Mouse (Mus musculus): ENCODE data around the gene Apopt1.

Gene Apopt1

DNA sequence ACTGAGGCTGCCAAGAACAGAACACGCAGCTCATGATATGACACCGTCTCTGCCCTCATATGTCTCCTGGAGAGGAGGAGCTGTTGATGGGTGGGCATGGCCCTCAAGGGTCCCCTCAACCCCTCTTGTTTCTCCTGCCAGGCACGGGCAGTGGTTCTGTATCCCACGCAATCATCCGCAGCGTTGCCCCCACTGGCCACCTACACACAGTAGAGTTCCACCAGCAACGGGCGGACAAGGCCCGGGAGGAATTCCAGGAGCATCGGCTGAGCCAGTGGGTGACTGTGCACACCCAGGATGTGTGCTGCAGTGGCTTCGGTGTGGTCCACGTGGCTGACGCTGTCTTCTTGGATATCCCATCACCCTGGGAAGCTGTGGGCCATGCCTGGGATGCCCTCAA, 32.4 kb upstream of the Apopt1 start:
- no peak for DNase-seq (ENCODE audit: low spot score in 2 of 2)

- no peak for DNase-seq (ENCODE audit: low spot score in 2 of 2)
Measured at GRCm38 (mm10) chr12:111681305-111681704, 31.8 kb upstream of the Apopt1 start.

DNA sequence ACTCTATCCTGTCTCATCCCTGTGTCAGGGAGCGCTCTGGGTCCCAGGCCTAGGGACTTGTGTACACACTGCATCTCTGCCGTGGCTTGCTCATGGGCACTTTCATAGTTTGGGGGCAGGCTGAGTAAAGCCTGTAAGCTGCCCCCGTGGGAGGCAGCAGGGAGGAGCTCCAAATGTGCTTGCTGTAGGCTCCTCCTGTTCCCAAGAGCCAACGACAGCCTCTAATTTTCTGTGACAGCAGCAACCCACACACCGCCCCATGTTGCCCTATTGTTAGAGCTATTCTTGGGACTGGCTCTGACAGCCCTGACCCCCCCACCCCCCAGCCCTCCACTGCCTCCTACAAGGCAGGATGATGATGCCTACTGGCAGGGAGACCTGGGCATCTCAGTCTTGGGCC, 31.1 kb upstream of the Apopt1 start:
- DNase-seq (ENCODE audit: low spot score in 2 of 2), result no peak

GRCm38 (mm10) chr12:111682806-111683205, 30.3 kb upstream of the Apopt1 start:
- no peak for DNase-seq (ENCODE audit: low spot score in 2 of 2)

- no peak for DNase-seq (ENCODE audit: low spot score in 2 of 2)
Measured at GRCm38 (mm10) chr12:111686390-111686789, 26.7 kb upstream of the Apopt1 start.

- DNase-seq (ENCODE audit: low spot score in 2 of 2), result peak in 1 of 2 experiments; percentile 64
Measured at GRCm38 (mm10) chr12:111687350-111688068, 25.6 kb upstream of the Apopt1 start.

DNA sequence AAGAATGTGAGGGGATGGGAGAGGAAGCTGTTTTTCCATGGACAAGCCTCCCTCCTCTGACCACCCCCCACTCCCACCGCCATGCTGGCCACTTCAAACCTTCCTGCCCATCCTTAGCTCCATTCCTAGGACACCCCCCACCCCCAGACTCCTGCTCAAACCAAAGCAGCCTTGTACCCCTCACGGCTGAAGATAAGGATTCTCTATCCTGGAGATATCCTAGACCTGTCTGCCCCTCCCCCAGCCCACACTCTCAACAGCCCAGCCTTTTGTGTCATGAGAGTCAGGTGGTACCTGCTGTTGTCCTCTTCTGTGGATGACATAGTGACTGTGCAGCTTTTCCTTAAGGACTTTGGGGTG, 25.0 kb upstream of the Apopt1 start:
- DNase-seq (ENCODE audit: low spot score in 2 of 2), result no peak

DNA sequence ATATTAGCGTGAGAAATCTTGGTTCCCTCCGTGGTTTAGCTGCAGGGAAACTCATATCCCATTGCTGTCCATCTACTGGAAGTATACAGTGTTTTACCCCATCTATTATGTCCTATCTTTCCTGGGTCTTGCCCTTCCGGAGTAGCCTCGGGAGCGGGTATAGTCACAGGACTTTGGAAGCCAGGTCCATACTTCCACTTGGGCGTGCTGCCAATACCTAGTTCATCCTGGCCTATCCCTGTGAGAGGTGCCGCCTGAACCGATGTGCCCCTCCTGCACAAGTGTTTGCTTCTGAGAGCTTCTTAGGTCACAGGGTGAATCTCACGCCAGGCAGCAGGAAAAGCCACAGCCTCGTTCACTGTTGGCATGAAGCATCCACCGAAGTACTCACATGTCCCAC, 23.6 kb upstream of the Apopt1 start:
- no peak for DNase-seq (ENCODE audit: low spot score in 2 of 2)

DNA sequence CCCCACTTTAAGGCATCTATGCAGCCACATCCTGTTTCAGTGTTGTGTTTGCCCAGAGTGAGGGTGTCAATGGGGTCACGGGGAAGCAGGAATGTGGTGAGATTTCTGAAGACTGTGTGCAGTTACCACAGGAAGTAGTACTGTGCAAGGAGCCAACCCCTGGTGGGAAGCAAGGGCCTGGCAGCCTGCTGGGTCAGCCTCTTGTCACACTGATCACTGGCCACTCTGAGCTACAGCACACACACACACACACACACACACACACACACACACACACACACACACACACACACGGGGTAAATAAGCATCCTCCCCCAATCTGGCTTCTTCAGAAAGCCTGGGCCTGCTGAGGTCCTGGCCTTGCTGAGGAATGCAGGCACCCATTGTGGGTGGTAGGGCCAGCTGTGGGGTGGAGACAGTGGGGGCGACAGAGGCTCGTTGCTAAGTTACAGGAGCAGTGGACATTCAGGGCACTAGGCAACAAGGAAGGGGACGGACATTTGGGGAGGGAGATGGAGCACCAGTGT, 21.7 kb upstream of the Apopt1 start:
- no peak for DNase-seq (ENCODE audit: low spot score in 2 of 2)

DNA sequence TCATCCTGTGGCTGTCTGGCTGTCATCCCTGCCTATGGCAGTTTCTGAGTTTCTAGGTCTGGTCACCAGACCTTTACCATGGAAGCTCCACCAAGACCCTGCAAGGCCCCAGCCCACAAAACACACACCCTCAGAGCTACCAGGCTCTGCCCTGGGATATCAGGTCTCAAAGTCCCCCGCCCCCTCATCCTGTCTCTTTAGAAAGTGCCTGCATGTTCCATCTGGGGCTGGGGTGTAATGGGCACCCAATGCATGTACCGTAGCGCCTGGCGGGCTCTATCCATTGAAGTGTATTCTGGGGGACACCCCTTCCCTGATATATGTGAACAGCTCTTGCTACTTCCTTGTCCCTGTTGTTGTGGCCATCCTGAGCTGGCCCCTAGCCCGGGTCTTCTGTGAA, 20.2 kb upstream of the Apopt1 start:
- DNase-seq (ENCODE audit: low spot score in 2 of 2), result no peak

- DNase-seq (ENCODE audit: low spot score in 2 of 2), result no peak
Measured at GRCm38 (mm10) chr12:111693341-111694270, 19.5 kb upstream of the Apopt1 start.

DNA sequence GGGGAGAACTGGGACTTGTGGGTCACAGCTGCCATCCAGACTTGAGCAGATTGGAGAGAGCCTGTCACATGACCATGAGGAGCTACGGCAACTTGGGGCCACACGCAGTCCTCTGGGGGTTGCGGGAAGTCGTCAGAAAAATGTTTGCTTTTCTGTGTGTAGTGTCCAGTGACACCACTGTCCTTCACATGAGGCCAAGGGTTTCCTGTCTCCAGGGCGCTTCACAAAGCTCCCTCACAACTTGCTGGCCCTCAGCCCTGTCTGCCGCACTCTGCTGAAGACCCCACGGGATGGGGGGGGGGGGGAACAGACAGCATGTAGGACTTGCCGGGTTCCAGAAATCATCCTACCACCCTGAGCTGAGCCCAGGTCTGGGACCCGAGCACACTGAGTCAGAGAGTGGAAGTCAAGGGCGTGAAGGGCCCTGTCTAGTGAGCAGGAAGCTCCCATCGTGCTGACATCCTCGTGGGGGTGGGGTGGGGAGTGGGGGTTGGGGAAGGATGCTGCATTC, 18.7 kb upstream of the Apopt1 start:
- no peak for DNase-seq (ENCODE audit: low spot score in 2 of 2)

- DNase-seq (ENCODE audit: low spot score in 2 of 2), result no peak
Measured at GRCm38 (mm10) chr12:111694880-111695804, 17.9 kb upstream of the Apopt1 start.

- DNase-seq (ENCODE audit: low spot score in 2 of 2), result peak; percentile 74 to 82
Measured at GRCm38 (mm10) chr12:111696239-111696638, 16.8 kb upstream of the Apopt1 start.

- no peak for DNase-seq (ENCODE audit: low spot score in 2 of 2)
Measured at GRCm38 (mm10) chr12:111697708-111698107, 15.4 kb upstream of the Apopt1 start.

GRCm38 (mm10) chr12:111698346-111698913, 14.6 kb upstream of the Apopt1 start:
- DNase-seq (ENCODE audit: low spot score in 2 of 2), result no peak

- no peak for DNase-seq (ENCODE audit: low spot score in 2 of 2)
Measured at GRCm38 (mm10) chr12:111699542-111699941, 13.5 kb upstream of the Apopt1 start.

DNA sequence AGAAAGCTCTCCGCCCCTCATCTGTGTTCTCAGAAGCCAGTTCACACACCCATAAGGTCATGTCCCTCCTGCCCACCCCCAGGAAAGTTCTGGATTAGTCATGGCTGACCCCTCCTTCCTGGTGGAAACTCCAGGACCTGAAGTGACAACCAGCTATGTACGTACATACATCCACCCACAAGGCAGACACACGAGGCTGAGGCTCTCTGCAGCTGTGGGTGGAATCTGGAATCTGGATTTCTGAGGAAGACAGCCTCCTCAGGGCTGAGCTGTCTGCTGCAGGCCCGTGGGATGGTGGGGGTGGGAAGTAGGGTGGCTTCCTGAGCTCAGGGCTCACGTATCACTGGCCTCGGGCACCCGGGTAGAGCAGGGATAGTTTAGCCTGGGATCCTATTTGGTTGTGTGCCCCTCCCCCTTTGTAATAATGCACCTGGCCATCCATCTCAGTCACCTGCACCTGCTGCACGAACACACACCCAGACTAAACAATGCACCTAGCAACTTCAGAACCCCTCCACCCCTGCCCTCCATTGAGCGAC, 12.1 kb upstream of the Apopt1 start:
- no peak for DNase-seq (ENCODE audit: low spot score in 2 of 2)

DNA sequence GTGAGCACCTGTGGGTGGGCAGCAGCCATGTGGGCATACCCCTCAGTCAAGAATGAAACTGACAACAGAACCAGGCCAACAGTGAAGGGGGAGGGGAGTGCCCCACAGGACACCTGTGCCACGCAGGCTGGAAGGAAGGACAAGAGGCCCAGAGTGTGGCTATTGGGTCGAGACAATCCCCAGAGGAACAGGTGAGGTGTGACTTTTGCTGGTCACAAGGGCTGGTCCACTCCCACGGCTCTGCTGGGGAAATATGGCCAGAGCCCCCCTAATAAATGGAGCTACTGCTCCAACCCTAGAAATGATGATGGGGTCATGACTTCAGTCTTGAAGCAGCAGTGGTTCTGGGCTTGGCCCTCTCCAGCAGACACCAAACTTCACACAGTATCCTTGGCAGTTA, 9.8 kb upstream of the Apopt1 start:
- no peak for DNase-seq (ENCODE audit: low spot score in 2 of 2)

DNA sequence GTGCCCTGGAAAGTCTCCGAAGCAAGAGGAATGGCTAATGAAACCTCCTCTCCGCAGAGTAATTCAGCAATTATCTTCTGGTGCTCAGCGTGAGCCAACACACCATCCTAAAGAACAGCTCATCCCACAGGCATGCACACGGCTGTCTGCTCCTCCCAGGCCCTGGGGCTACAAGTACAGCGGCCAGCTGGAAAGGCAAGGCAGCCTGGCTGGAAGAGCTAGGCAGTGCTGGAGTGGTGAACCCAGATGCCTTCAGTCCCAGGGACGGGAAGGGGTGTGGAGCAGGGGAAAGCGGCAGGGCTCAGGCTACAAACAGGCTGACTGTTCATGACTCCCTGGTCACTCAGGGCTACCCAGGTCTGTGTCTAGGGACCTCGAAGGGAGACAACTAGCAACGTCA, 8.5 kb upstream of the Apopt1 start:
- no peak for DNase-seq (ENCODE audit: low spot score in 2 of 2)
